Mouse (Mus musculus): ENCODE measurements at regions not wholly inside any gene's neighbourhood (a gene's known extent, or its start where the extent isn't known, plus 50 kb on each side); places are given as distances from the start of the nearest gene placed in this dataset.

DNA sequence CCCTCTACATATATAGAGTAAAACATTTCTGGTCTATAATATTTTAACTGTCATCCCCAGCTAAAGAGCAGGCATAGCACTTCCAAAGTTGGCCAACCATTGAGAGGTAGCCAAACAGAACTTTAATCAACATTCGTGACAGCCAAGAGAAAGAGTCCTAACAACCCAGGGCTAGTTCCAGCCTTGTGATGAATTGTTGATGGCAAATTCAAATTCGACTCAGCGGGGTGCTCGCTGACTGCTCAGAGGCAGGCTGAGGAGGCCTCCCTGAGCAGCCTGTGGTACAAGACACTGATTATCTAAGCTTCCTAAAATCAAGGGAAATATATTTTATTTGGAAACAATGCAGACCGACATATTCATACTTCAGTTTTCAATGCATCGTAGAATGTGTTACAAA is 93.8 kb upstream of the Aco1 start:
- TF ChIP-seq CTCF (IDR thresholded peaks at IDR 0.05; ENCODE audit: insufficient read depth, low read length) (no peak), POLR2A (IDR thresholded peaks at IDR 0.05; ENCODE audit: borderline replicate concordance, extremely low read depth, low read depth, low read length) (no peak)
